Mouse (Mus musculus) embryonic facial prominence, embryonic 13.5 days (tissue): ENCODE measurements around the gene Zfp541. TPM values are rescaled to one million over a fixed set of nuclear protein-coding genes. Genes with fewer than 3 reads are reported as not detected.

Experiments used
- ATAC-seq: fragments of 200-750 bp; cut with Nextera tagmentation; 2 replicates; pipeline ENCODE4 v1.8.0; 2017; ENCODE audit warnings: low read depth; ENCODE audit not compliant: insufficient number of reproducible peaks, insufficient read depth, low FRiP score, low TSS enrichment
- H3K27ac ChIP-seq: fragments of 300-500 bp; sonication (generic); 2 replicates; pipeline ENCODE4 v1.5.1; 2015; ENCODE audit warnings: moderate library complexity, mild to moderate bottlenecking, inconsistent platforms
- H3K27me3 ChIP-seq: fragments of 300-500 bp; sonication (generic); 2 replicates; pipeline ENCODE4 v1.6.1; 2015; ENCODE audit warnings: mild to moderate bottlenecking, inconsistent platforms
- H3K36me3 ChIP-seq: fragments of 300-500 bp; sonication (generic); 2 replicates; pipeline ENCODE4 v1.6.1; 2015; ENCODE audit warnings: mild to moderate bottlenecking, inconsistent platforms
- H3K4me1 ChIP-seq: fragments of 300-500 bp; sonication (generic); 2 replicates; pipeline ENCODE4 v1.6.1; 2015; ENCODE audit warnings: inconsistent platforms
- H3K4me2 ChIP-seq: fragments of 300-500 bp; sonication (generic); 2 replicates; pipeline ENCODE4 v1.6.1; 2015; ENCODE audit warnings: moderate library complexity, mild to moderate bottlenecking, inconsistent platforms
- H3K4me3 ChIP-seq: fragments of 300-500 bp; sonication (generic); 2 replicates; pipeline ENCODE4 v1.5.1; 2015; ENCODE audit warnings: mild to moderate bottlenecking, inconsistent platforms
- H3K9ac ChIP-seq: fragments of 300-500 bp; sonication (generic); 2 replicates; pipeline ENCODE4 v1.6.1; 2015; ENCODE audit warnings: mild to moderate bottlenecking, inconsistent platforms
- H3K9me3 ChIP-seq: fragments of 300-500 bp; sonication (generic); 2 replicates; pipeline ENCODE4 v1.6.1; 2016; ENCODE audit warnings: inconsistent platforms
- WGBS: fragments of 180-500 bp; shearing (Covaris S2); methylation state at CpG from one replicate; pipeline ENCODE4 v1.1.7; 2015; ENCODE audit warnings: mixed read lengths; 5-methylcytosine and 5-hydroxymethylcytosine counted together
- polyA plus RNA-seq: library from polyadenylated mRNA; unstranded; fragments of >200 nt; fragmentation: Nextera tagmentation; extraction: Ambion mirVana; gene quantifications from 2 replicates; pipeline ENCODE4 v1.2.1, GENCODE M21; 2015

The Zfp541 gene
- polyA plus RNA-seq, 1 experiment from 2014 or later = 0.07 TPM

GRCm38 (mm10) chr7:16132926-16133325 is 71.3 kb downstream of the Zfp541 start:
- Histone ChIP-seq H3K4me3 (no peak overlapping the region), H3K36me3 (peaks cover 12% of the 10 kb centered on the region; the same call in 1 of the 2 replicates), H3K9ac (no peak overlapping the region), H3K27ac (no peak overlapping the region), H3K4me2 (no peak overlapping the region), H3K27me3 (peaks cover 5% of the 10 kb centered on the region; the same call in 1 of the 2 replicates), H3K4me1 (peaks cover 31% of the 10 kb centered on the region), H3K9me3 (no peaks in the 10 kb centered on the region)
- no peak for ATAC-seq
- 69% methylated on average over 3 of the region's 3 CpGs for WGBS

DNA sequence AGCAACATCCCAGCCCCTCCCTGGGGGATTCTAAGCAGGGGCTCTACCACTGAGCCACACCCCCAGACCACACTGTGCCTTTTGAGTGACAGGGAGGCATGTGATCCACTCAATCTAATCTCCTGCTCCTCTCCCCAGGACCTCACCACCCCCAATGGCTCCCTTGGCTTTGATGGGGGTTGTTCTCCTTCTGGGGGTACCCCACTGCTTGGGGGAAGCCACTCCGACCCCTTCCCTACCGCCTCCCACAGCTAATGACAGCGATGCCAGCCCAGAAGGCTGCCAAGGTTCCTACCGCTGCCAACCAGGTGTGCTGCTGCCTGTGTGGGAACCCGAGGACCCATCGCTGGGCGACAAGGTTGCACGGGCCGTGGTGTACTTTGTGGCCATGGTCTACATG is 72.1 kb downstream of the Zfp541 start:
- Histone ChIP-seq H3K27me3 (peaks cover 5% of the 10 kb centered on the region; the same call in 1 of the 2 replicates), H3K9ac (no peak overlapping the region), H3K9me3 (no peaks in the 10 kb centered on the region), H3K27ac (no peak overlapping the region), H3K4me1 (peaks cover 31% of the 10 kb centered on the region), H3K4me2 (no peak overlapping the region), H3K4me3 (no peak overlapping the region), H3K36me3 (peaks cover 12% of the 10 kb centered on the region; the same call in 1 of the 2 replicates)
- no peak for ATAC-seq
- 90% methylated on average over 9 of the region's 9 CpGs for WGBS

DNA sequence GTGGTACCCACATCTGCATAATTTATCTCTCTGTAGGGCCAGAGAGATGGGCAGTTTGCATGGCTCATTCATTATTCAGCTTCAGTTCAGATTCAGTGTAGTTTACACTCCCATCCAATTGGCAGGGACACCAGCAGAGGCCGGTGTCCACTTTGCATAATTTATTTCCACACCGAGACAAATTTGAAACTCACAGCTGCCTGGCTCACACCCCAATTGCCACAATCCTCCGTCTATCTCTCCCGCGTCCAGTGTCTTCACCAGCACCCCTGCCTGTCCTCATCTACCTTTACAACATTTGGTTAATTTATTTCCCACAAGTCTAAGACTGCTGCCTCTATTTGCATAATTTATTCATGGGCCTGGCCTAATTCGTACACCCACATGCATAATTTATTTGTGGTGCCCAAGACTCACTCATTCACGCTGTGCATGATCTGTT is 73.4 kb downstream of the Zfp541 start:
- WGBS = 77% methylated on average over 7 of the region's 7 CpGs
- ATAC-seq = no peak
- H3K9me3 ChIP-seq = no peaks in the 10 kb centered on the region
- H3K4me3 ChIP-seq = no peak overlapping the region
- peaks cover 23% of the 10 kb centered on the region for H3K4me1 ChIP-seq
- no peak overlapping the region for H3K27ac ChIP-seq
- no peak overlapping the region for H3K9ac ChIP-seq
- peaks cover 5% of the 10 kb centered on the region; the same call in 1 of the 2 replicates for H3K27me3 ChIP-seq
- H3K36me3 ChIP-seq = peaks cover 12% of the 10 kb centered on the region; the same call in 1 of the 2 replicates
- no peak overlapping the region for H3K4me2 ChIP-seq

Other genes with a start within 250 kb of the Zfp541 start
- gene Obox6, start 222.1 kb upstream of the Zfp541 start, polyA plus RNA-seq = not detected in 2 replicates
- gene Crx, start 181.8 kb upstream of the Zfp541 start, polyA plus RNA-seq = not detected in 2 replicates
- gene Crxos, start 179.2 kb upstream of the Zfp541 start, polyA plus RNA-seq = not detected in 2 replicates
- gene Selenow, start 139.4 kb upstream of the Zfp541 start, polyA plus RNA-seq = 1,180 and 1,188 TPM in 2 replicates
- gene Nop53, start 115.7 kb upstream of the Zfp541 start, polyA plus RNA-seq = 210 and 222 TPM in 2 replicates
- 36.9 and 41.2 TPM in 2 replicates for gene Ehd2, start 94.2 kb upstream of the Zfp541 start, polyA plus RNA-seq
- 9.5 and 10.4 TPM in 2 replicates for gene Bicra, start 13.9 kb upstream of the Zfp541 start, polyA plus RNA-seq
- 195 and 216 TPM in 2 replicates for gene Napa, start 36.6 kb downstream of the Zfp541 start, polyA plus RNA-seq
- gene Kptn, start 58.1 kb downstream of the Zfp541 start, polyA plus RNA-seq = 44.9 and 45.6 TPM in 2 replicates
- gene Slc8a2, start 68.0 kb downstream of the Zfp541 start, polyA plus RNA-seq = 0.34 and 0.37 TPM in 2 replicates
- gene Meis3, start 113.3 kb downstream of the Zfp541 start, polyA plus RNA-seq = 49.8 and 54.4 TPM in 2 replicates
- gene Dhx34, start 160.2 kb downstream of the Zfp541 start, polyA plus RNA-seq = 12.7 and 16.2 TPM in 2 replicates
- gene C5ar2, start 182.3 kb downstream of the Zfp541 start, polyA plus RNA-seq = 0.10 TPM in 1 of 2 replicates, not detected in the other
- gene C5ar1, start 197.7 kb downstream of the Zfp541 start, polyA plus RNA-seq = 1.4 and 1.5 TPM in 2 replicates
- gene Inafm1, start 211.8 kb downstream of the Zfp541 start, polyA plus RNA-seq = 23.9 and 24.3 TPM in 2 replicates
- 31.0 and 32.9 TPM in 2 replicates for gene Ccdc9, start 225.0 kb downstream of the Zfp541 start, polyA plus RNA-seq
- gene Bbc3, start 246.6 kb downstream of the Zfp541 start, polyA plus RNA-seq = 4.8 and 5.2 TPM in 2 replicates